Mouse (Mus musculus): Measurements from ENCODE around the gene Rnf40.

Gene Rnf40

GRCm38 (mm10) chr7:127588011-127588871, at the start of gene Rnf40, which contains the start of gene Ccdc189:
Gene Rnf40, plus strand, starts transcription at chr7:127588767.
Gene Ccdc189, minus strand, starts transcription at chr7:127588595.
- peak; percentile 99 for DNase-seq (ENCODE audit: low spot score)

GRCm38 (mm10) chr7:127541671-127542070, 46.9 kb upstream of the Rnf40 start:
- DNase-seq (ENCODE audit: low spot score) = no peak

GRCm38 (mm10) chr7:127549116-127549835, 39.3 kb upstream of the Rnf40 start:
- DNase-seq (ENCODE audit: low spot score) = no peak

- no peak for DNase-seq (ENCODE audit: low spot score)
Observed at GRCm38 (mm10) chr7:127551558-127551957, 37.0 kb upstream of the Rnf40 start.

- DNase-seq (ENCODE audit: low spot score) = no peak
Observed at GRCm38 (mm10) chr7:127560580-127560979, 28.0 kb upstream of the Rnf40 start.

GRCm38 (mm10) chr7:127561340-127561858, 27.2 kb upstream of the Rnf40 start, which contains the start of gene Tmem265:
Gene Tmem265, plus strand, starts transcription at chr7:127561390.
- DNase-seq (ENCODE audit: low spot score) = no peak

GRCm38 (mm10) chr7:127564381-127565150, 24.0 kb upstream of the Rnf40 start:
- no peak for DNase-seq (ENCODE audit: low spot score)

GRCm38 (mm10) chr7:127572895-127573471, 15.6 kb upstream of the Rnf40 start, which contains the start of gene Phkg2:
Gene Phkg2, plus strand, starts transcription at chr7:127573340.
- DNase-seq (ENCODE audit: low spot score) = peak; percentile 95

- no peak for DNase-seq (ENCODE audit: low spot score)
Observed at GRCm38 (mm10) chr7:127573503-127574008, 15.0 kb upstream of the Rnf40 start.

- no peak for DNase-seq (ENCODE audit: low spot score)
Observed at GRCm38 (mm10) chr7:127574115-127574514, 14.5 kb upstream of the Rnf40 start.

GRCm38 (mm10) chr7:127583260-127583659, 5.3 kb upstream of the Rnf40 start:
- no peak for DNase-seq (ENCODE audit: low spot score)

GRCm38 (mm10) chr7:127585031-127585430, 3.5 kb upstream of the Rnf40 start:
- no peak for DNase-seq (ENCODE audit: low spot score)

GRCm38 (mm10) chr7:127586149-127586548, 2.4 kb upstream of the Rnf40 start:
- DNase-seq (ENCODE audit: low spot score) = no peak

- DNase-seq (ENCODE audit: low spot score) = no peak
Observed at GRCm38 (mm10) chr7:127587196-127587595, 1.4 kb upstream of the Rnf40 start.

GRCm38 (mm10) chr7:127588901-127589300, 334 bp downstream of the Rnf40 start:
- DNase-seq (ENCODE audit: low spot score) = no peak

- DNase-seq (ENCODE audit: low spot score) = no peak
Observed at GRCm38 (mm10) chr7:127589637-127590036, 1.1 kb downstream of the Rnf40 start.

GRCm38 (mm10) chr7:127591108-127591507, 2.5 kb downstream of the Rnf40 start:
- no peak for DNase-seq (ENCODE audit: low spot score)

GRCm38 (mm10) chr7:127592575-127592974, 4.0 kb downstream of the Rnf40 start:
- no peak for DNase-seq (ENCODE audit: low spot score)

- no peak for DNase-seq (ENCODE audit: low spot score)
Observed at GRCm38 (mm10) chr7:127596747-127597146, 8.2 kb downstream of the Rnf40 start.

GRCm38 (mm10) chr7:127600612-127601011, 12.0 kb downstream of the Rnf40 start:
- DNase-seq (ENCODE audit: low spot score) = no peak

GRCm38 (mm10) chr7:127601735-127602134, 13.2 kb downstream of the Rnf40 start:
- DNase-seq (ENCODE audit: low spot score) = no peak

Data from yolk sac, embryonic 10.5 days (tissue).